Mouse (Mus musculus): ENCODE measurements around the gene Cmtm7. TPM values are rescaled to one million over a fixed set of nuclear protein-coding genes. Genes with fewer than 3 reads are reported as not detected.

Gene Cmtm7
- polyA plus RNA-seq (2015; fragmentation: Nextera tagmentation; extraction: Ambion mirVana): 104 and 114 TPM in 2 replicates

DNA sequence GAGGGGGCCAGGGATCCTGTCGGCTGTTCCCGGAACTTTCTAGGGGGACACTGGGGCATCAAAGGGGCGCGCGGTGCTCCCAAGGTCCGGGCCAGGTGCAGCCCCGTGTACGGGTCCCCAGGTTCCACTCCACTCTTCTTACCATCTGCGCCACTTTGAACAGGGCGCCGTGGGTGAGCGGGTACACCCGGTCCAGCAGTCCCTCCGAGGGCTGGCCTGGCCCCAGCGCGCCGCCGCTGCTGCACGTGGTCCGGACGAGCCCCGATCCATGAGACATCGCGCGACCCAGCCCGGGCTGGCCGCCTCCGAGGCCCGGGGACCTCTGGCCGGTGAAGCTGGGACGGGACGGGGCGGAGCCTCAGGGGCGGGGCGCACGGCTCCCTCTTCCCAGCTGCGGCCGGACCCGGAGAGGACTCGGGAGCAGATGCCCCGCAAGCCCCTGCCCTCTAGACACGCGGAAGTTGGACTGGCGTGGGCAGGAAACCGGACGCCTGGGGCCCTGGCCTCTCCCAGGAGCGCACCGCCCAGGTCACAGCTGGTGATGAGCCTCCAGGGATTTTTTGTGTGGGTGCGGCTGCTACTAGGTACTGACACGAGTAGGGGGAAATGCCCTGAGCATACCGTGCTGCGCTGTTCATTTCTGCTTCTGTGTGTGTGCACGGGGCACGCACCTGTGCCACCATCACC, at the start of gene Cmtm7:
TSS of gene Cmtm7 (minus strand) at position 331 of the 687 bp plus-strand sequence.
- peaks cover 20% of the 10 kb centered on the region for H3K4me1 ChIP-seq
- no peaks in the 10 kb centered on the region for H3K27me3 ChIP-seq
- H3K9me3 ChIP-seq: no peaks in the 10 kb centered on the region
- peak within 1 kb of the TSS; percentile 90 for H3K27ac ChIP-seq
- under 1% methylated on average over 54 of the region's 54 CpGs for WGBS
- peak within 1 kb of the TSS; percentile 71 for H3K4me3 ChIP-seq
- H3K9ac ChIP-seq: peak within 1 kb of the TSS; percentile 88
- peak; percentile 73 for ATAC-seq (ENCODE audit: insufficient number of reproducible peaks, insufficient read depth, low FRiP score, low TSS enrichment, low read depth)
- H3K36me3 ChIP-seq: no peaks in the 10 kb centered on the region
- peak within 1 kb of the TSS; percentile 90 for H3K4me2 ChIP-seq

GRCm38 (mm10) chr9:114830351-114830750, 48.7 kb upstream of the Cmtm7 start:
- ATAC-seq (ENCODE audit: insufficient number of reproducible peaks, insufficient read depth, low FRiP score, low TSS enrichment, low read depth): no peak
- H3K4me1 ChIP-seq: peaks cover 13% of the 10 kb centered on the region; the same call in 1 of the 2 replicates
- H3K4me3 ChIP-seq: no peak overlapping the region
- H3K36me3 ChIP-seq: no peaks in the 10 kb centered on the region
- no peak overlapping the region for H3K9ac ChIP-seq
- H3K27me3 ChIP-seq: no peaks in the 10 kb centered on the region
- H3K4me2 ChIP-seq: no peak overlapping the region
- H3K9me3 ChIP-seq: no peaks in the 10 kb centered on the region
- no peak overlapping the region for H3K27ac ChIP-seq
- 45% methylated on average over 7 of the region's 7 CpGs for WGBS

GRCm38 (mm10) chr9:114829669-114830068, 48.0 kb upstream of the Cmtm7 start:
- H3K36me3 ChIP-seq: no peaks in the 10 kb centered on the region
- peaks cover 13% of the 10 kb centered on the region; the same call in 1 of the 2 replicates for H3K4me1 ChIP-seq
- no peak for ATAC-seq (ENCODE audit: insufficient number of reproducible peaks, insufficient read depth, low FRiP score, low TSS enrichment, low read depth)
- 83% methylated on average over 8 of the region's 8 CpGs for WGBS
- H3K27ac ChIP-seq: no peak overlapping the region
- H3K4me2 ChIP-seq: no peak overlapping the region
- H3K4me3 ChIP-seq: no peak overlapping the region
- H3K9me3 ChIP-seq: no peaks in the 10 kb centered on the region
- no peaks in the 10 kb centered on the region for H3K27me3 ChIP-seq
- no peak overlapping the region for H3K9ac ChIP-seq

- WGBS: 93% methylated on average over 6 of the region's 6 CpGs
- no peaks in the 10 kb centered on the region for H3K27me3 ChIP-seq
- ATAC-seq (ENCODE audit: insufficient number of reproducible peaks, insufficient read depth, low FRiP score, low TSS enrichment, low read depth): no peak
- H3K27ac ChIP-seq: no peak overlapping the region
- no peak overlapping the region for H3K9ac ChIP-seq
- no peak overlapping the region for H3K4me2 ChIP-seq
- no peaks in the 10 kb centered on the region for H3K9me3 ChIP-seq
- H3K36me3 ChIP-seq: no peaks in the 10 kb centered on the region
- H3K4me3 ChIP-seq: no peak overlapping the region
- H3K4me1 ChIP-seq: peaks cover 13% of the 10 kb centered on the region; the same call in 1 of the 2 replicates
Observed at GRCm38 (mm10) chr9:114828377-114828776, 46.7 kb upstream of the Cmtm7 start.

DNA sequence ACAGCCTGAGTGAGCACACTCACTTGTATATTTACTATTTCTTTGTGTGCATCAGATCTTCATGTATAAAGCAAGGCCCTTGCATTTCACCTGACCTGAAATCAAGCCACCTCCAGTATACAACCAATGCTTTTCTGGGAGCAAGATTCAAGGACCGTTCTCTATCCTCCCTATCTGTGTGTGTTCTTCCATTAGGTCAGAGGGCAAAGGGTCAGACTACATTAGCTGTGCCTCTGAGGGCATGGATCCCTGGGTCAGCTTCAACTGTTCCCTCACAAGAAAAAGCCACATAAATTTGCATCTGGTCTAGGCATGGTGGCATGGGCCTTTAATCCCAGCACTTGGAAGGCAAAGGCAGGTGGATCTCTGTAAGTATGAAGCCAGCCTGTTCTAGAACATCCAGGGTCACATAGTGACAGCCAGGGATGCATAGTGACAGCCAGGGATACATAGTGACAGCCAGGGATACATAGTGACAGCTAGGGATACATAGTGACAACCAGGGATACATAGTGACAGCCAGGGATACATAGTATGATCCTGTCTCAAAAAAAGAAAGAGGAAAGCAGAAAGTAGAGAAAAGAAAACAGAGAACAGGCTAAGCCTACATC, 45.7 kb upstream of the Cmtm7 start:
- Histone ChIP-seq H3K9me3 (no peaks in the 10 kb centered on the region), H3K4me3 (no peak overlapping the region), H3K4me1 (peaks cover 13% of the 10 kb centered on the region; the same call in 1 of the 2 replicates), H3K36me3 (no peaks in the 10 kb centered on the region), H3K27me3 (no peaks in the 10 kb centered on the region), H3K9ac (no peak overlapping the region), H3K27ac (no peak overlapping the region), H3K4me2 (no peak overlapping the region)
- 55% methylated on average over 1 of the region's 1 CpGs for WGBS
- ATAC-seq (ENCODE audit: insufficient number of reproducible peaks, insufficient read depth, low FRiP score, low TSS enrichment, low read depth): no peak

DNA sequence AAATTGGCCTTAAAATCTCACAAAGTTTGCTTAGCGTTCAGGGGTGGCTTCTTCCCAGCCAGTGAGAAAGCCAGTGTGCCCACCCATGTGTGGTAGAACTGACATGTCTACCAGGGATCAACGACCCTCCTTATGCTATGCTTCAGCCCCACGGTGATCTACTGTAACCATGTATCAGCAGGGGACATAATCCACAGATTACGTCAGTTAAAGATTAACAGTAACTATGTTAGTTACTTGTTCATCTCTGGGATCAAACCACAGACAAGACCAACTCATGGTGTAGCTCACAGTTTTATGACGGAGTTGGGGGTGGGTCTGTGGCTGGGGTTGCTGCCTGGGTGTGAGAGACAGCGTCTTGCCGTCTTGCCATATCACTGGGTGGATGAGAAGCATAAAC, 42.5 kb upstream of the Cmtm7 start:
- Histone ChIP-seq H3K27ac (no peak overlapping the region), H3K4me2 (no peak overlapping the region), H3K9me3 (no peaks in the 10 kb centered on the region), H3K36me3 (no peaks in the 10 kb centered on the region), H3K4me3 (no peak overlapping the region), H3K9ac (no peak overlapping the region), H3K27me3 (no peaks in the 10 kb centered on the region), H3K4me1 (peaks cover 9% of the 10 kb centered on the region; the same call in 1 of the 2 replicates)
- 94% methylated on average over 7 of the region's 7 CpGs for WGBS
- ATAC-seq (ENCODE audit: insufficient number of reproducible peaks, insufficient read depth, low FRiP score, low TSS enrichment, low read depth): no peak

DNA sequence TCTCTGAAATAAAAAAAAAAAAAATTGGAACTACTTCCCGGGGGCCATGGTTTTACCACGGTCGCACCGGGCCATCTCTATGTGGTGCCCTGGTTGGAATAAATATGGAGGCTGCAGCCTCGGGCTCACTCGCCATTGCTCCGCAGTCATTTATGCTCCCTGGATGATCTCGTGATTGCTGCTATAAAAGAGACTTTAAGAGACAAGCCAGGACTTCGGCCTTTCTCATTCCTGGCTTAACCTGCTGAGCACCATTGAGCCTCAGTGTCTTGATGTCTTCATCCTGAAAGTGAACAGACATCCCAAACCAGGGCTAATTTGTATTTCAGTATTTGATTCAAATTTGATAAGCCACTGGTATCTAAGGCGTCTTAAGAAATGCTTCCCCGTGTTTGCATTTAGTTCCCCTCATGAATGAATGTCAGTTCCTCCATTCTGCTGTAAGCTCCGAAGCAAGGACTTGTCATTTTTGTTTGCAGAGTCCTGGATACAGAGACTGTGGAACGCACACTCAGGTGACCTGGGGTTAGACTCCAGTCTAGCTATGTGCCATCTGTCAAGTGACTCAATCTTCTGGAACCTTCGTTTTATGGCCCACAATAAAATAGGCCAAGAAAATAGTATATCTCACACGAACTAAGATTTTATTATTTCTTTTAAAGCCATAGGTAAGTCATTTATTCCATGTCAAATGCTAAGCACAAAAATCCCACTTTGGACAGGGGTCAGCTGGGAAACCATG, 40.1 kb upstream of the Cmtm7 start:
- Histone ChIP-seq H3K9me3 (no peaks in the 10 kb centered on the region), H3K27me3 (no peaks in the 10 kb centered on the region), H3K4me3 (no peak overlapping the region), H3K4me1 (no peaks in the 10 kb centered on the region), H3K36me3 (no peaks in the 10 kb centered on the region), H3K27ac (no peak overlapping the region), H3K9ac (no peak overlapping the region), H3K4me2 (no peak overlapping the region)
- 90% methylated on average over 15 of the region's 15 CpGs for WGBS
- no peak for ATAC-seq (ENCODE audit: insufficient number of reproducible peaks, insufficient read depth, low FRiP score, low TSS enrichment, low read depth)

DNA sequence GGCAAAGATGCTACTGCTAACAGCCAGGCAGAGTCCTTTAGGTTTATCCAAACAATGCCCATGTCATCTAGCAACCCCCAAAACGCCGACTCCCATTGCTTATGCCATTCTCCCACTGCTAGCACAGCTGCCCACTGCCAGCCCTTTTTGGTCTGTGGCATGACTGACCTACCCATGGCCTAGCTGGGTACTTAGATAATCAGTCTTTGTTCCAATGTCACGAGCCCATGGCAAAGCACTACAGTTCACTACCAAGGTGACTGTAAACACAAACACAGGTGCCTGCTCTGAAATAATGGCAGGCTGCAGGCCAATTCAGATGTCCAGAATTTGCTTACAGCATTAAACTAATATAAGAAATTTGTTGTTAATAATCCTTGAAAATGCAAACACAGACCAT, 37.3 kb upstream of the Cmtm7 start:
- no peak overlapping the region for H3K4me3 ChIP-seq
- no peak overlapping the region for H3K9ac ChIP-seq
- H3K9me3 ChIP-seq: no peaks in the 10 kb centered on the region
- H3K27ac ChIP-seq: no peak overlapping the region
- no peak overlapping the region for H3K4me2 ChIP-seq
- WGBS: 77% methylated on average over 3 of the region's 3 CpGs
- no peaks in the 10 kb centered on the region for H3K27me3 ChIP-seq
- no peaks in the 10 kb centered on the region for H3K4me1 ChIP-seq
- no peak for ATAC-seq (ENCODE audit: insufficient number of reproducible peaks, insufficient read depth, low FRiP score, low TSS enrichment, low read depth)
- no peaks in the 10 kb centered on the region for H3K36me3 ChIP-seq

GRCm38 (mm10) chr9:114817012-114817411, 35.4 kb upstream of the Cmtm7 start:
- H3K4me2 ChIP-seq: no peak overlapping the region
- no peak overlapping the region for H3K27ac ChIP-seq
- H3K9me3 ChIP-seq: no peaks in the 10 kb centered on the region
- ATAC-seq (ENCODE audit: insufficient number of reproducible peaks, insufficient read depth, low FRiP score, low TSS enrichment, low read depth): no peak
- no peaks in the 10 kb centered on the region for H3K4me1 ChIP-seq
- H3K36me3 ChIP-seq: no peaks in the 10 kb centered on the region
- H3K27me3 ChIP-seq: no peaks in the 10 kb centered on the region
- WGBS: 58% methylated on average over 7 of the region's 7 CpGs
- H3K4me3 ChIP-seq: no peak overlapping the region
- H3K9ac ChIP-seq: no peak overlapping the region

DNA sequence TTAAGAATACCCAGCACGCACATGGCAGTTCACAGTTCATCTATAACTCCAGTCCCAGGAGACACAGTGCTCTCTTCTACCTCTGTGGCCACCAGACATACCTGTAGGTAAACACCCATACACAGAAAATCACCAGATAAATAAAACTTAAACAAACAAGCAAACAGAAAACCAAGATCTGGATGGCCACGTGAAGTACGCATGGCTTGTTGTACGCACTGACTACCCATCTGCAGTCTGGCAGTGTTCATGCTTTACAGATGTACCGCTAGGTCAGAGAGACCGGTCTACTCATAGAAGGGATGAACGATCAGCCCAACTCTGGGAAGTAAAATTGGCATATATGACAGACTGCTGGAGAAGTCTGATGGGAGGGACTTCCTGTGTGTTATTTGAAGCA, 34.5 kb upstream of the Cmtm7 start:
- Histone ChIP-seq H3K4me1 (no peaks in the 10 kb centered on the region), H3K4me2 (no peak overlapping the region), H3K9ac (no peak overlapping the region), H3K36me3 (no peaks in the 10 kb centered on the region), H3K4me3 (no peak overlapping the region), H3K27ac (no peak overlapping the region), H3K27me3 (no peaks in the 10 kb centered on the region), H3K9me3 (no peaks in the 10 kb centered on the region)
- 96% methylated on average over 7 of the region's 7 CpGs for WGBS
- ATAC-seq (ENCODE audit: insufficient number of reproducible peaks, insufficient read depth, low FRiP score, low TSS enrichment, low read depth): no peak

DNA sequence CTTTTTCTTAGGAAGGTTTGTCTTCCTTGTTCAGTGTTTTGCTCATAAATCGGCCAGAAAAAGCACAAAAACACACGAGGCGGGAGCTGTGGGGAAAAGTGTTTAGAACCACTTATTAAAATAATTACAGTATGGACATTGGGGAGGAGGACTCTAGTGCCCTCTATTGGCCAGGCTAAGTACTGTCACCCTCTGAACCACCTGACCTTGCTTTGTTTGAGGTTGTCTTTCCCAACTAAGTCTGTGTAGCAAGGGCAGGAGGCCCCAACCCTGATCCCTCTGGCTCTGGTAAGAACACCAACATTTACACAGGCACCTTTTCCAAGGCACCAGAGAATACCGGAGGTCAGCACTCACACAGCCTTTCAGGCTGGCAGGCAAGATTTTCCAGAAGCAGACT, 33.7 kb upstream of the Cmtm7 start:
- Histone ChIP-seq H3K4me1 (no peaks in the 10 kb centered on the region), H3K9ac (no peak overlapping the region), H3K9me3 (no peaks in the 10 kb centered on the region), H3K4me2 (no peak overlapping the region), H3K4me3 (no peak overlapping the region), H3K27ac (no peak overlapping the region), H3K27me3 (no peaks in the 10 kb centered on the region), H3K36me3 (no peaks in the 10 kb centered on the region)
- 60% methylated on average over 4 of the region's 4 CpGs for WGBS
- ATAC-seq (ENCODE audit: insufficient number of reproducible peaks, insufficient read depth, low FRiP score, low TSS enrichment, low read depth): no peak

DNA sequence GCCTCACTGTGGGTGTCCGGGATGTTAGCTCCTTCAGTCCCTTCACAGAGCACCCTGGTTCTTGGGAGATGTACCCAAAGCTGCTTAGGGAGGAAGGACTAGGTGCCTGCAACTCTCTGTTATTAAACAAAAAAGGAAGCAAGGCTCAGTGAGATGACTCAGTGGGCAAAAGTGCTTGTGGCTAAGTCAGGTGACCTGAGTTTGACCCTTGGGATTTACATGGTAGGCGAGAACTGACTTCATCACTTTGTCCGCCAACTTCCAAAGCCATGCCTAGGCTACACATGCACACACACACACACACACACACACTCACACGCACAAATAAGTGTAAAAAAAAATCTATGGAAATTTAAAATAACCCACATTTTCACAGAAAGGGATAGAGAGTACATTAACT, 30.3 kb upstream of the Cmtm7 start:
- Histone ChIP-seq H3K27ac (no peak overlapping the region), H3K27me3 (no peaks in the 10 kb centered on the region), H3K4me1 (no peaks in the 10 kb centered on the region), H3K4me3 (no peak overlapping the region), H3K9ac (no peak overlapping the region), H3K9me3 (no peaks in the 10 kb centered on the region), H3K4me2 (no peak overlapping the region), H3K36me3 (no peaks in the 10 kb centered on the region)
- 87% methylated on average over 4 of the region's 4 CpGs for WGBS
- ATAC-seq (ENCODE audit: insufficient number of reproducible peaks, insufficient read depth, low FRiP score, low TSS enrichment, low read depth): no peak
